Mouse (Mus musculus) forebrain, embryonic 12.5 days (tissue): Measurements from ENCODE around the gene Unc45b. TPM values are rescaled to one million over a fixed set of nuclear protein-coding genes. Genes with fewer than 3 reads are reported as not detected.
A peak's percentile ranks its signal among the peaks of the same experiment; 100 is the strongest.

Experiments used
- ATAC-seq: fragments of 200-750 bp; cut with Nextera tagmentation; 2 replicates; pipeline ENCODE4 v1.8.0; 2017; ENCODE audit warnings: moderate TSS enrichment; ENCODE audit not compliant: low FRiP score
- H3K27ac ChIP-seq: fragments of 300-500 bp; sonication (generic); 2 replicates; pipeline ENCODE4 v1.5.1; 2016; ENCODE audit warnings: mild to moderate bottlenecking
- H3K27me3 ChIP-seq: fragments of 300-500 bp; sonication (generic); 2 replicates; pipeline ENCODE4 v1.6.1; 2016; ENCODE audit warnings: mild to moderate bottlenecking
- H3K36me3 ChIP-seq: fragments of 300-500 bp; sonication (generic); replicated peaks from 2 replicates; pipeline ENCODE4 v1.6.1; 2016; ENCODE audit warnings: mild to moderate bottlenecking
- H3K4me1 ChIP-seq: fragments of 300-500 bp; sonication (generic); 2 replicates; pipeline ENCODE4 v1.6.1; 2016
- H3K4me2 ChIP-seq: fragments of 300-500 bp; sonication (generic); 2 replicates; pipeline ENCODE4 v1.6.1; 2016; ENCODE audit warnings: mild to moderate bottlenecking, moderate library complexity
- H3K4me3 ChIP-seq: fragments of 300-500 bp; sonication (generic); replicated peaks from 2 replicates; pipeline ENCODE4 v1.5.1; 2016; ENCODE audit warnings: mild to moderate bottlenecking
- H3K9ac ChIP-seq: fragments of 300-500 bp; sonication (generic); 2 replicates; pipeline ENCODE4 v1.6.1; 2016; ENCODE audit warnings: mild to moderate bottlenecking
- H3K9me3 ChIP-seq: fragments of 300-500 bp; sonication (generic); 2 replicates; pipeline ENCODE4 v1.6.1; 2016
- WGBS: fragments of 180-500 bp; shearing (Covaris S2); methylation state at CpG from one replicate; pipeline ENCODE4 v1.1.7; 2016; 5-methylcytosine and 5-hydroxymethylcytosine counted together
- polyA plus RNA-seq: library from polyadenylated mRNA; unstranded; fragments of >200 nt; fragmentation: Nextera tagmentation; extraction: Ambion mirVana; gene quantifications from 2 replicates; pipeline ENCODE4 v1.2.1, GENCODE M21; 2016

The Unc45b gene
- polyA plus RNA-seq, 1 experiment from 2014 or later: 1.3 TPM

GRCm38 (mm10) chr11:82871031-82871446, 39.3 kb upstream of the Unc45b start, which contains the start of gene Rffl:
Gene Rffl (minus strand): TSS chr11:82871210.
- H3K27me3 ChIP-seq: no peaks in the 10 kb centered on the region
- ATAC-seq: peak; percentile 95
- H3K36me3 ChIP-seq: no peaks in the 10 kb centered on the region
- peak within 1 kb of the TSS; percentile 80 for H3K4me2 ChIP-seq
- peaks cover 13% of the 10 kb centered on the region; the same call in 1 of the 2 replicates for H3K4me1 ChIP-seq
- peak within 1 kb of the TSS; percentile 87 for H3K4me3 ChIP-seq
- 0 out of 2 replicates have a peak within 1 kb of the TSS, but pooled peaks have one; percentile 46 for H3K27ac ChIP-seq
- under 1% methylated on average over 36 of the region's 43 CpGs for WGBS
- H3K9me3 ChIP-seq: no peaks in the 10 kb centered on the region
- peak within 1 kb of the TSS; percentile 80 for H3K9ac ChIP-seq

DNA sequence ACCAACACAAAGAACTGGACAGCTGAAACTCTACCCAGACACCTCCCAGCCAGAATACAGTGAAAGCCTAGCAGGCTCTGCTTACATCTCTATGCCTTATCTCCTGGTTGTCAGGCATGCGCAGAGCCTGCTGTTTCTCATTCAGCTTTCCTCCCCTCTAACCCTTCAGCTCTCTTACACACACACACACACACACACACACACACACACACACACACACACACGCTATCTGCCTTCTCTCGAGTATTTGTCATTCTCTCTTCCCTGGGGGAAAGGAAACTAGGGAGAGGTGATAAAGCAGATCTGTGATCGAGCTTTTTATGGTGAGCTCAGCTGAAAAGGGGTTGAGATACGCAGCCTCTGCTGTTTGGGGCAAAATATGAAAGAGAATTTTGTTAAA, 35.4 kb upstream of the Unc45b start:
- 88% methylated on average over 5 of the region's 5 CpGs for WGBS
- Histone ChIP-seq H3K9me3 (no peaks in the 10 kb centered on the region), H3K27ac (no peak overlapping the region), H3K4me1 (peaks cover 6% of the 10 kb centered on the region; the same call in 1 of the 2 replicates), H3K4me3 (no peak overlapping the region), H3K27me3 (no peaks in the 10 kb centered on the region), H3K4me2 (no peak overlapping the region), H3K9ac (no peak overlapping the region), H3K36me3 (peaks cover 8% of the 10 kb centered on the region; the same call in 1 of the 2 replicates)
- no peak for ATAC-seq

DNA sequence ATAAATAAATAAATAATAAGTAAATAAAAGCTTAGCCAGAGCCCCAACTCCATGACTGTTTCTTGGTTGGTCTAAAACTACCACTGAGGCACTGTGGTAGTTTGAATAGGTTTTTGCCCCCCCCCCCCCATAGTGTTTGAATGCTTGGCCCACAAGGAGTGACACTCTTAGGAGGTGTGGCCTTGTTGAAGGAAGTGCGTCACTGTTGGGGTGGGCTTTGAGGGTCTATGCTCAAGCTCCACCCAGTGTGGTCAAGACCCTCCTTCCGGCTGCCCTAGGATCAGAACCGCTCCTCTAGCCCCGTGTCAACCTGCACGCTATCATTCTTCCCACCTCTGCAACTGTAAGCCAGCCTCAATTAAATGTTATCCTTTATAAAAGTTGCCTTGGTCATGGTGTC, 34.7 kb upstream of the Unc45b start:
- Histone ChIP-seq H3K27ac (no peak overlapping the region), H3K4me3 (no peak overlapping the region), H3K27me3 (no peaks in the 10 kb centered on the region), H3K36me3 (peaks cover 10% of the 10 kb centered on the region; the same call in 1 of the 2 replicates), H3K4me1 (peaks cover 3% of the 10 kb centered on the region; the same call in 1 of the 2 replicates), H3K9me3 (no peaks in the 10 kb centered on the region), H3K9ac (no peak overlapping the region), H3K4me2 (no peak overlapping the region)
- 95% methylated on average over 5 of the region's 5 CpGs for WGBS
- no peak for ATAC-seq

DNA sequence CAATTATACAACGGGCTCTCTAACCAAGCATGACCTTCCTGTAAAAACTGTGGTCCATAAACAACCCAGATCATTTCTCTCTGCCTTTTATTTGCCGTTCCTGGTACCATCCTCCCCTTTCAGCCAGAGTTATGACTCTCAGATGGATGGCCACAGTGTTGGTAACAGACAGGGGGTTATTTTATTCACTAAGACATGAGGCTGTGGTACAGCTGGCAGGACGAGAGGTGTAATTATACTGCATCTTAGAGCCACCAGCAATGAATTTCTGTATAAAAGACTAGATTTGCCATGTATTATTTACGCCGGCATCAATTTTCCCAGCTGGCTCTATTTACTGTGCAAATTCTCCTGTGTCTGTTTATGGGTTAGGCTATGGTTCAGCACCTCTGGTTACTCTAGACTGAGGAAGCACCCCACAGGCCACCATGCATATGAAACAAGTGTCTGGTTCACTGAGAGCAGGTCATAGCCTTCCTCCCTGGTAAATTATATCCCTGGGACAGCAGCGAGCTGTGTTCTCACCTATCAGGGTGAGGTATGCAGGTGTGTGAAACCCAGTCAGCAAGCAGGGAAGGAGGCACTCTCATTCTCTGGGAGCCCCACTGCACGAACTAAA, 32.5 kb upstream of the Unc45b start:
- no peak overlapping the region for H3K9ac ChIP-seq
- H3K36me3 ChIP-seq: peaks cover 17% of the 10 kb centered on the region
- no peak overlapping the region for H3K4me2 ChIP-seq
- no peak for ATAC-seq
- no peaks in the 10 kb centered on the region for H3K27me3 ChIP-seq
- no peaks in the 10 kb centered on the region for H3K9me3 ChIP-seq
- 85% methylated on average over 7 of the region's 7 CpGs for WGBS
- H3K4me1 ChIP-seq: no peaks in the 10 kb centered on the region
- H3K27ac ChIP-seq: no peak overlapping the region
- no peak overlapping the region for H3K4me3 ChIP-seq

GRCm38 (mm10) chr11:82883180-82883579, 27.2 kb upstream of the Unc45b start:
- ATAC-seq: no peak
- H3K27me3 ChIP-seq: no peaks in the 10 kb centered on the region
- H3K27ac ChIP-seq: no peak overlapping the region
- no peaks in the 10 kb centered on the region for H3K9me3 ChIP-seq
- no peak overlapping the region for H3K9ac ChIP-seq
- H3K4me2 ChIP-seq: no peak overlapping the region
- H3K4me1 ChIP-seq: peaks cover 1% of the 10 kb centered on the region; the same call in 1 of the 2 replicates
- H3K36me3 ChIP-seq: peaks cover 17% of the 10 kb centered on the region
- 75% methylated on average over 8 of the region's 8 CpGs for WGBS
- H3K4me3 ChIP-seq: no peak overlapping the region

- Histone ChIP-seq H3K4me1 (peaks cover 20% of the 10 kb centered on the region), H3K4me3 (no peak overlapping the region), H3K9me3 (no peaks in the 10 kb centered on the region), H3K4me2 (no peak overlapping the region), H3K9ac (no peak overlapping the region), H3K36me3 (peaks cover 6% of the 10 kb centered on the region), H3K27ac (no peak overlapping the region), H3K27me3 (peaks cover 5% of the 10 kb centered on the region)
- ATAC-seq: no peak
- WGBS: 90% methylated on average over 3 of the region's 3 CpGs
Observed at GRCm38 (mm10) chr11:82886559-82886958, 23.8 kb upstream of the Unc45b start.

DNA sequence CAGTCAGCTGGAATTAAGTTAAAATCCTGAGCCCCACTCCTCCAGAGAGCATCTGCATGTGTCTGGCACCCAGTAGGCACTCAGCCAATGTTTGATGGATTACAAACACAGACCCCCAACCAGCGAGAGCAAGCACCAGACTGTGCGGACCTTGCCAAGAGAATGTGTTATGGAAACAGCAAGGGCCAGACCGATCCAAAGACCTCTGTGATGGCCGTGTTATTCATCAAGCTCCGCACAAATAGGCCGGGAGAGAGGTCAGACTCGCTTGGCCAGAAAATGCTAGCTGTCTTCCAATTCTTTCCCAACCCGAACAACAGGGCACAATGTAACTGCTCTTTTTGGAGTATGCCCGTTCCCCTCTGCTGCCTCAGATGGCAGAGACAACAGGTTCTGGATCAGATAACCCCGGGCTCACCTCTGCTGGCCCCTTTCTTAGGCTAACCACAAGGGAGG, 21.8 kb upstream of the Unc45b start:
- Histone ChIP-seq H3K9ac (no peak overlapping the region), H3K4me1 (peaks cover 20% of the 10 kb centered on the region)

GRCm38 (mm10) chr11:82889524-82890341, 20.6 kb upstream of the Unc45b start:
- Histone ChIP-seq H3K4me2 (peak overlapping the region; percentile 83), H3K27ac (peak overlapping the region; percentile 43; the same call in 1 of the 2 replicates), H3K9ac (peak overlapping the region; percentile 66), H3K27me3 (peaks cover 13% of the 10 kb centered on the region), H3K36me3 (no peaks in the 10 kb centered on the region), H3K9me3 (no peaks in the 10 kb centered on the region), H3K4me3 (peak overlapping the region; percentile 63), H3K4me1 (peaks cover 20% of the 10 kb centered on the region)
- WGBS: 6% methylated on average over 31 of the region's 31 CpGs
- ATAC-seq: peak; percentile 62

More for the DNA sequence above, 21.8 kb upstream of the Unc45b start:
- no peak for ATAC-seq
- H3K4me3 ChIP-seq: no peak overlapping the region
- H3K4me2 ChIP-seq: peak overlapping the region; percentile 83; the same call in 1 of the 2 replicates
- no peaks in the 10 kb centered on the region for H3K9me3 ChIP-seq
- no peaks in the 10 kb centered on the region for H3K36me3 ChIP-seq
- peaks cover 13% of the 10 kb centered on the region for H3K27me3 ChIP-seq
- H3K27ac ChIP-seq: no peak overlapping the region
- 72% methylated on average over 10 of the region's 10 CpGs for WGBS

DNA sequence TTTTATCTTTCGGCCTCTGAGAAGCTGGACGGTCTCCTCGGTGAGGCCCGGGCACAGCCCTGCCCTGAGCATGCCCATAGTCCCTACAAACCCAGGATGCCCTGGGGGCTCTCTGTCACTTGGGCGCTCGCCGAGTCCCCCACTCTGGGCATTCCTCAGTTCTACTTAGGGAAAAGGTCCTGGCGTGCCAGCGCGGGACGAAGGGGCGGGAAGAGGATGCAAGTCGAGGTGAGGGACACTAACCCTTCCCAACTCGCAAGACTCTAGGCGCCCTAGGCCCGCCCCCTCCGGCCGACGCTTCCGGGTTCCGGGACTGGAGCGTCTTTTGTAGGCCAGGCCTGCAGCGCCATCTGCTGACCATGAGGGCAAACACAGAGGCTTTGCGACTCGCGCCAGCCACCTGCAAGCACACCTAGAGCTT, 20.0 kb upstream of the Unc45b start, which contains the start of gene Rad51d:
Gene Rad51d (minus strand): TSS at position 273 of the 421 bp plus-strand sequence.
- peak; percentile 91 for ATAC-seq
- Histone ChIP-seq H3K27ac (peak within 1 kb of the TSS; percentile 43; the same call in 1 of the 2 replicates), H3K4me2 (peak within 1 kb of the TSS; percentile 83), H3K4me3 (peak within 1 kb of the TSS; percentile 63), H3K9me3 (no peaks in the 10 kb centered on the region), H3K9ac (peak within 1 kb of the TSS; percentile 66), H3K36me3 (no peaks in the 10 kb centered on the region), H3K4me1 (peaks cover 20% of the 10 kb centered on the region), H3K27me3 (peaks cover 13% of the 10 kb centered on the region)
- under 1% methylated on average over 26 of the region's 26 CpGs for WGBS

GRCm38 (mm10) chr11:82891936-82892335, 18.4 kb upstream of the Unc45b start, which contains the start of gene Fndc8:
Gene Fndc8 (plus strand): TSS chr11:82892124.
- H3K4me2 ChIP-seq: no peak within 1 kb of the TSS
- H3K4me3 ChIP-seq: no peak within 1 kb of the TSS
- no peak for ATAC-seq
- H3K27ac ChIP-seq: no peak within 1 kb of the TSS
- no peaks in the 10 kb centered on the region for H3K9me3 ChIP-seq
- H3K9ac ChIP-seq: no peak within 1 kb of the TSS
- H3K27me3 ChIP-seq: peaks cover 13% of the 10 kb centered on the region
- no peaks in the 10 kb centered on the region for H3K36me3 ChIP-seq
- 69% methylated on average over 7 of the region's 7 CpGs for WGBS
- peaks cover 20% of the 10 kb centered on the region for H3K4me1 ChIP-seq

- H3K4me2 ChIP-seq: no peak overlapping the region
- H3K36me3 ChIP-seq: peaks cover 44% of the 10 kb centered on the region
- no peak overlapping the region for H3K4me3 ChIP-seq
- no peaks in the 10 kb centered on the region; the same call in 1 of the 2 replicates for H3K27me3 ChIP-seq
- no peaks in the 10 kb centered on the region for H3K4me1 ChIP-seq
- ATAC-seq: no peak
- no peak overlapping the region for H3K27ac ChIP-seq
- no peak overlapping the region for H3K9ac ChIP-seq
- WGBS: 88% methylated on average over 10 of the region's 10 CpGs
- no peaks in the 10 kb centered on the region for H3K9me3 ChIP-seq
Observed at GRCm38 (mm10) chr11:82897478-82897877, 12.9 kb upstream of the Unc45b start.

- no peak overlapping the region for H3K4me3 ChIP-seq
- no peaks in the 10 kb centered on the region for H3K4me1 ChIP-seq
- H3K9ac ChIP-seq: no peak overlapping the region
- no peak overlapping the region for H3K27ac ChIP-seq
- 89% methylated on average over 5 of the region's 5 CpGs for WGBS
- H3K4me2 ChIP-seq: no peak overlapping the region
- no peak for ATAC-seq
- no peaks in the 10 kb centered on the region for H3K27me3 ChIP-seq
- H3K36me3 ChIP-seq: peaks cover 67% of the 10 kb centered on the region
- H3K9me3 ChIP-seq: no peaks in the 10 kb centered on the region
Observed at GRCm38 (mm10) chr11:82899720-82900119, 10.6 kb upstream of the Unc45b start.
